Mouse (Mus musculus) NIH3T3 (cell line): ENCODE measurements around the gene Was.
"Not testable (repeated sequence)": the region's sequence is repeated elsewhere in the genome, so short reads cannot be mapped to it uniquely, and the experiment has no call there.

Source experiments
- DNase-seq: peaks from one replicate; pipeline ENCODE4 v3.0.0-alpha.2; 2012; ENCODE audit warnings: low read depth

The Was gene

GRCm38 (mm10) chrX:8074430-8075014 is 15.8 kb downstream of the Was start, which contains the start of gene Suv39h1:
TSS of gene Suv39h1 (minus strand) at chrX:8074760.
- DNase-seq, result peak; percentile 96

- peak; percentile 54 for DNase-seq
Observed at GRCm38 (mm10) chrX:8073881-8074429, 16.3 kb downstream of the Was start.

- DNase-seq, result no peak
Observed at GRCm38 (mm10) chrX:8069166-8069565, 21.1 kb downstream of the Was start.

- DNase-seq, result not testable (repeated sequence)
Observed at GRCm38 (mm10) chrX:8051044-8051781, 39.1 kb downstream of the Was start.

GRCm38 (mm10) chrX:8033009-8033408 is 57.3 kb downstream of the Was start:
- no peak for DNase-seq
